Mouse (Mus musculus): ENCODE data around the gene Ccdc9b. TPM values are rescaled to one million over a fixed set of nuclear protein-coding genes. Genes with fewer than 3 reads are reported as not detected.

Ccdc9b gene
- polyA plus RNA-seq, 1 experiment from 2014 or later = 2.8 TPM

DNA sequence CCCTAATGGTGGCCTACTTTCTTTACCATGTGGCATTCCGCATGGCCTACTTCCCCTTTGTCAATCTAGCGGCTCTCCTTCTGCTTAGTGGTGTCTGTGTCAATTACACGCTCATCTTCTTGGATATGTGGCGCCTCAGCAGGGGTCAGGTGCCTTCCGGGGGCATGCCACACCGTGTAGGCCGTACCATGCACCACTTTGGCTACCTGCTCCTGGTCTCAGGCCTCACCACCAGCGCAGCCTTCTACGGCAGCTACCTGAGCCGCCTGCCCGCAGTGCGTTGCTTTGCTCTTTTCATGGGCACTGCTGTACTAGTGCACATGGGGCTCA, 27.7 kb upstream of the Ccdc9b start:
- peak; percentile 65; the same call in 1 of the 2 replicates for ATAC-seq (ENCODE audit: low FRiP score)
- peaks cover 41% of the 10 kb centered on the region for H3K27me3 ChIP-seq
- peak overlapping the region; percentile 41 for H3K4me2 ChIP-seq
- WGBS = 60% methylated on average over 12 of the region's 12 CpGs
- H3K9me3 ChIP-seq = no peaks in the 10 kb centered on the region
- peak overlapping the region; percentile 5; the same call in 1 of the 2 replicates for H3K4me3 ChIP-seq (replicated peaks)
- H3K4me1 ChIP-seq = peaks cover 11% of the 10 kb centered on the region
- peaks cover 4% of the 10 kb centered on the region; the same call in 1 of the 2 replicates for H3K36me3 ChIP-seq (replicated peaks)
- H3K27ac ChIP-seq = peak overlapping the region; percentile 36; the same call in 1 of the 2 replicates
- H3K9ac ChIP-seq = no peak overlapping the region

GRCm38 (mm10) chr2:118789501-118789900, 27.0 kb upstream of the Ccdc9b start:
- Histone ChIP-seq H3K4me1 (peaks cover 11% of the 10 kb centered on the region), H3K27me3 (peaks cover 41% of the 10 kb centered on the region), H3K9ac (no peak overlapping the region), H3K4me2 (no peak overlapping the region), H3K36me3 (replicated peaks) (peaks cover 4% of the 10 kb centered on the region; the same call in 1 of the 2 replicates), H3K4me3 (replicated peaks) (no peak overlapping the region), H3K27ac (no peak overlapping the region), H3K9me3 (no peaks in the 10 kb centered on the region)
- no peak for ATAC-seq (ENCODE audit: low FRiP score)
- 94% methylated on average over 11 of the region's 11 CpGs for WGBS

DNA sequence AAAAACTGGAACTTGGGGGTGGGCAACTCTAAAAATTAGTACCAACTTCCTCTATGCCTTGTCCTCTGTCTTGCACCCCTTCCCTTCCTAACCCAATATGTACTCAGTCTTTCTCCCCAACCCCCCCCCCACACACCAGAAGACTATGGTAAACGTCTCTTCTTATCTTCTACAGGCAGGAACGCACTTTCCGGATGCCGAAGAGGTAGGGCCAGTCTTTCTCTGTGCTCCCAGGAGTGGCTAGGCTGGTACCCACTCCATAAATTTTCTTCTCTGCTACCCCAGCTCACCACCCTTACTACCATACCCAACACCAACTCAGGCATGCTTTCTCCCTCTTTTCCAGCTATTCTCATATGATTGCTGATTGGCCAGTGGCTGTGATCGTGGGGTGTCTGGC, 24.1 kb upstream of the Ccdc9b start:
- ATAC-seq (ENCODE audit: low FRiP score) = no peak
- WGBS = 88% methylated on average over 5 of the region's 5 CpGs
- no peaks in the 10 kb centered on the region for H3K9me3 ChIP-seq
- no peak overlapping the region for H3K27ac ChIP-seq
- peaks cover 11% of the 10 kb centered on the region for H3K4me1 ChIP-seq
- H3K27me3 ChIP-seq = peaks cover 32% of the 10 kb centered on the region; the same call in 1 of the 2 replicates
- no peak overlapping the region for H3K4me2 ChIP-seq
- H3K9ac ChIP-seq = no peak overlapping the region
- peaks cover 4% of the 10 kb centered on the region; the same call in 1 of the 2 replicates for H3K36me3 ChIP-seq (replicated peaks)
- no peak overlapping the region for H3K4me3 ChIP-seq (replicated peaks)

DNA sequence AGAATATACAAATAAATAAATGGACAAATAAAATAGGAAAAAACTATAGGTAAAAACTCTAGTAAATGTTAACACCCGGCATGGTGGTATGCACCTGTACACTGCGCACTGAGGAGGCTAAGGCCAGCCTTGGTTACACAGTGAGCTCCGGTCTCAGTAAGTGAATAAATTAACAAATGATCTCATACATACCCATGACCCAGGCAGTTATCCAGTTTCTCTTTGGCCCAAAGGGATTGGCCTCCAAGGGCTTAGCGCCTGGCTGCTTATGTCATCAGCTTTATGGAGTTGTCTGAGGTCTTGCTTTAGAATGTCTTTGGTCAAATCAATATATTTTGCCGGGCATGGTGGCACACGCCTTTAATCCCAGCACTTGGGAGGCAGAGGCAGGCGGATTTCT, 21.2 kb upstream of the Ccdc9b start:
- 91% methylated on average over 7 of the region's 7 CpGs for WGBS
- Histone ChIP-seq H3K27ac (no peak overlapping the region), H3K36me3 (replicated peaks) (0 out of 2 replicates have a peak, but pooled peaks cover 4% of the 10 kb centered on the region), H3K9me3 (no peaks in the 10 kb centered on the region), H3K4me3 (replicated peaks) (no peak overlapping the region), H3K27me3 (peaks cover 20% of the 10 kb centered on the region; the same call in 1 of the 2 replicates), H3K9ac (no peak overlapping the region), H3K4me2 (no peak overlapping the region), H3K4me1 (peaks cover 16% of the 10 kb centered on the region)
- ATAC-seq (ENCODE audit: low FRiP score) = no peak

DNA sequence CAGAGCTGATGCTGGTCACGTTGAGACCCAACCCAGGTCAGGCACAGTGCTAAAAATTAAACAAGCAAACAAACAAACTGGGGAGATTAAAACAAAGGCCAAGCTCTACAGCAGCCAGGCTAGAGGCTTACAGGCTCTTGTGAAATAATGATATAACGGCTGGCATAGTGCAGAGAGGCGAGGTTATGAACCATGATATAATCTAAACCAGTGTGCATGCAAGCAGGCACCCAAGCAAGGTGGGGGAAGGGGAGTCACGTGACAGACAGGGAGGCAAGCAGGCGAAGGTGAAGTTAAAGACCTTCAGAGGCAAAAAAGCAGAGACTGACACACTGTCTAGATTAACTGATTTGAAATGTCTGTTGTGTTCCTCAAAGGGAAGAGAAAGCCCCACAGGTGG, 20.6 kb upstream of the Ccdc9b start:
- Histone ChIP-seq H3K27ac (no peak overlapping the region), H3K9me3 (no peaks in the 10 kb centered on the region), H3K36me3 (replicated peaks) (0 out of 2 replicates have a peak, but pooled peaks cover 4% of the 10 kb centered on the region), H3K4me3 (replicated peaks) (no peak overlapping the region), H3K27me3 (peaks cover 20% of the 10 kb centered on the region; the same call in 1 of the 2 replicates), H3K4me2 (no peak overlapping the region), H3K4me1 (peaks cover 16% of the 10 kb centered on the region), H3K9ac (no peak overlapping the region)
- ATAC-seq (ENCODE audit: low FRiP score) = no peak
- WGBS = 72% methylated on average over 5 of the region's 5 CpGs

- H3K4me1 ChIP-seq = peaks cover 16% of the 10 kb centered on the region
- no peak overlapping the region for H3K4me3 ChIP-seq (replicated peaks)
- peaks cover 19% of the 10 kb centered on the region; the same call in 1 of the 2 replicates for H3K27me3 ChIP-seq
- 78% methylated on average over 4 of the region's 4 CpGs for WGBS
- H3K27ac ChIP-seq = no peak overlapping the region
- no peak overlapping the region for H3K9ac ChIP-seq
- no peak overlapping the region for H3K4me2 ChIP-seq
- no peak for ATAC-seq (ENCODE audit: low FRiP score)
- 0 out of 2 replicates have a peak, but pooled peaks cover 1% of the 10 kb centered on the region for H3K36me3 ChIP-seq (replicated peaks)
- no peaks in the 10 kb centered on the region for H3K9me3 ChIP-seq
Observed at GRCm38 (mm10) chr2:118782303-118782702, 19.8 kb upstream of the Ccdc9b start.

DNA sequence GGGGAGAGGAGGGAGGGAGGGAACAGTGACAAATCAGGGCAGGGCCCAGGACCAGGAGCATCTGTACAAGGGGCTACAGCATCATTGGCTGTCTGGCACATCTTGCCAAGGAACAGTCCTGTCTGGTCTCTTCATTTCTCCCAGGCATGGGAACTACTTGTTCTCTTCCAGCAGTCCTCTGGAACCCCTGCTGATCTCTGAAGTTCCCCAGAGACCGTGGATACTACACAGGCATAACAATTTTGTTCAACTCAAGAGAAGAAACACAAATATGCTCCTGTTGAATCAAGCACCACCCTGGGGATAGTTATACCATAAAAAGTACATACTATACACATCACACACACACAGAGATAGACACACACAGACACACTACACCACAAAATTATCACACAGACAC, 18.7 kb upstream of the Ccdc9b start:
- ATAC-seq (ENCODE audit: low FRiP score) = no peak
- H3K9ac ChIP-seq = no peak overlapping the region
- H3K9me3 ChIP-seq = no peaks in the 10 kb centered on the region
- WGBS = 50% methylated on average over 1 of the region's 1 CpGs
- no peak overlapping the region for H3K27ac ChIP-seq
- peaks cover 13% of the 10 kb centered on the region; the same call in 1 of the 2 replicates for H3K27me3 ChIP-seq
- no peaks in the 10 kb centered on the region for H3K36me3 ChIP-seq (replicated peaks)
- H3K4me3 ChIP-seq (replicated peaks) = no peak overlapping the region
- peaks cover 17% of the 10 kb centered on the region for H3K4me1 ChIP-seq
- 0 out of 2 replicates have a peak overlapping the region, but pooled peaks have one; percentile 64 for H3K4me2 ChIP-seq

GRCm38 (mm10) chr2:118779504-118780480, 17.3 kb upstream of the Ccdc9b start, which contains the start of gene Disp2:
Disp2 (plus strand) TSS chr2:118779719.
- H3K36me3 ChIP-seq (replicated peaks) = no peaks in the 10 kb centered on the region
- H3K4me3 ChIP-seq (replicated peaks) = peak within 1 kb of the TSS; percentile 42
- peaks cover 16% of the 10 kb centered on the region; the same call in 1 of the 2 replicates for H3K27me3 ChIP-seq
- no peaks in the 10 kb centered on the region for H3K9me3 ChIP-seq
- peak within 1 kb of the TSS; percentile 49 for H3K9ac ChIP-seq
- peak within 1 kb of the TSS; percentile 64 for H3K4me2 ChIP-seq
- ATAC-seq (ENCODE audit: low FRiP score) = peak; percentile 96
- WGBS = 11% methylated on average over 39 of the region's 39 CpGs
- peaks cover 19% of the 10 kb centered on the region for H3K4me1 ChIP-seq
- H3K27ac ChIP-seq = peak within 1 kb of the TSS; percentile 57

DNA sequence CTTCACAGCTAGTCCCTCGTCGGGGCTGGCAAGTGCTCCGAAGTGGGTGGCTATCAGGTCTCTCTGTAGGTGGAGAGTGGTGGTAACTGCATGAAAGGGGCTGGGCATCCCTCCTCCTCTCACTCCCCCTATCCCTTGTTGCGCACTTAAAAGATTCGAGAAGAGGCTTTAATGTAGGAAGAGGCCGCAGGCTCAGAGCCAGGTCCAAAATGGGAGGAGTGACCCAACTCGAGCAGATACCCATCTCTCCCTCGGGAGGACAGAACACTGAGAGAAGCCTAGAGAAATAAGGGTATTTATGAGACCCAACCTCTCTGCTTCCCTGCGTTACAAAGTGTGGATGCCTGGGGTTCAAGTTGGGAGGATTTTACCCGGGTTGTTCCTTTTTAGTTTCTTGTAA, 16.6 kb upstream of the Ccdc9b start:
- Histone ChIP-seq H3K9ac (peak overlapping the region; percentile 49; the same call in 1 of the 2 replicates), H3K9me3 (no peaks in the 10 kb centered on the region), H3K4me2 (peak overlapping the region; percentile 64), H3K27ac (peak overlapping the region; percentile 50; the same call in 1 of the 2 replicates), H3K27me3 (peaks cover 16% of the 10 kb centered on the region; the same call in 1 of the 2 replicates), H3K36me3 (replicated peaks) (no peaks in the 10 kb centered on the region), H3K4me1 (peaks cover 19% of the 10 kb centered on the region), H3K4me3 (replicated peaks) (peak overlapping the region; percentile 42)
- peak; percentile 51 for ATAC-seq (ENCODE audit: low FRiP score)
- WGBS = 4% methylated on average over 10 of the region's 10 CpGs

DNA sequence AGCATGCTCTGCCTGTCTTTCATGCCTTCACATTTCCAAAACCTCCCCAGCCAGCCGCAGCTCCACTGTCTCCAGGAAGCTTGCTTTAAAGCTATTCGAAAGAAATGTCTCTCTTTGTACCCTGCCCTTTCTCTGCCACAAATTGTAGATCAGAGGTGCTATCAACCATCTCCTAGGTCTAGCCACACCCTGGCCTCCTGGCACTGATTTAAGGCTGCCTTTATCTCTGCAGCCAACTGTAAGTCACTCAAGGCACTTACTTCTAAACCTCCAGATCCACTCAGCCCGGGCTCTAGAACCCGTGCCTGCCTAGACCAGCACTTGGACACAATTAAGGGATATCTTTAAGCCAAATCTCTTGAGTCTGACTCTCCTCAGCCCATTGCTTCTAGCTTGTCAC, 16.0 kb upstream of the Ccdc9b start:
- Histone ChIP-seq H3K4me3 (replicated peaks) (no peak overlapping the region), H3K36me3 (replicated peaks) (no peaks in the 10 kb centered on the region), H3K4me1 (peaks cover 19% of the 10 kb centered on the region), H3K4me2 (no peak overlapping the region), H3K9ac (no peak overlapping the region), H3K27me3 (peaks cover 16% of the 10 kb centered on the region; the same call in 1 of the 2 replicates), H3K27ac (no peak overlapping the region), H3K9me3 (no peaks in the 10 kb centered on the region)
- no peak for ATAC-seq (ENCODE audit: low FRiP score)
- WGBS = 79% methylated on average over 4 of the region's 4 CpGs

GRCm38 (mm10) chr2:118776295-118776694, 13.8 kb upstream of the Ccdc9b start:
- Histone ChIP-seq H3K27me3 (peaks cover 12% of the 10 kb centered on the region; the same call in 1 of the 2 replicates), H3K27ac (peak overlapping the region; percentile 27; the same call in 1 of the 2 replicates), H3K9me3 (no peaks in the 10 kb centered on the region), H3K4me1 (peaks cover 19% of the 10 kb centered on the region), H3K4me3 (replicated peaks) (no peak overlapping the region), H3K9ac (no peak overlapping the region), H3K4me2 (no peak overlapping the region), H3K36me3 (replicated peaks) (no peaks in the 10 kb centered on the region)
- WGBS = 70% methylated on average over 2 of the region's 2 CpGs
- no peak for ATAC-seq (ENCODE audit: low FRiP score)

- H3K27ac ChIP-seq = peak overlapping the region; percentile 27; the same call in 1 of the 2 replicates
- no peak overlapping the region for H3K4me3 ChIP-seq (replicated peaks)
- peaks cover 9% of the 10 kb centered on the region; the same call in 1 of the 2 replicates for H3K27me3 ChIP-seq
- no peak overlapping the region for H3K4me2 ChIP-seq
- WGBS = 78% methylated on average over 3 of the region's 4 CpGs
- no peaks in the 10 kb centered on the region for H3K9me3 ChIP-seq
- H3K9ac ChIP-seq = no peak overlapping the region
- peaks cover 18% of the 10 kb centered on the region for H3K4me1 ChIP-seq
- ATAC-seq (ENCODE audit: low FRiP score) = no peak
- no peaks in the 10 kb centered on the region for H3K36me3 ChIP-seq (replicated peaks)
Observed at GRCm38 (mm10) chr2:118775846-118776245, 13.4 kb upstream of the Ccdc9b start.

Data from forebrain, embryonic 12.5 days (tissue).